Mouse (Mus musculus) neural tube, embryonic 11.5 days (tissue): ENCODE results near the gene E030018B13Rik. TPM values are rescaled to one million over a fixed set of nuclear protein-coding genes. Genes with fewer than 3 reads are reported as not detected.
A peak's percentile ranks its signal among the peaks of the same experiment; 100 is the strongest.

Source experiments
- ATAC-seq: fragments of 200-750 bp; cut with Nextera tagmentation; 2 replicates; pipeline ENCODE4 v1.8.0; 2017; ENCODE audit warnings: moderate number of reproducible peaks, mild to moderate bottlenecking, moderate TSS enrichment, moderate library complexity; ENCODE audit not compliant: insufficient read depth, low FRiP score, low TSS enrichment
- DNase-seq: peaks from one replicate; pipeline ENCODE4 v3.0.0-alpha.2; 2015; ENCODE audit warnings: low spot score
- H3K27ac ChIP-seq: fragments of 300-500 bp; sonication (generic); 2 replicates; pipeline ENCODE4 v1.5.1; 2014; ENCODE audit warnings: low read depth, mild to moderate bottlenecking, low read length
- H3K27me3 ChIP-seq: fragments of 300-500 bp; sonication (generic); 2 replicates; pipeline ENCODE4 v1.6.1; 2014; ENCODE audit warnings: mild to moderate bottlenecking, low read length, mixed read lengths; ENCODE audit not compliant: control insufficient read depth, insufficient read depth
- H3K36me3 ChIP-seq: fragments of 300-500 bp; sonication (generic); 2 replicates; pipeline ENCODE4 v1.6.1; 2014; ENCODE audit warnings: mild to moderate bottlenecking, low read length, moderate library complexity, mixed read lengths; ENCODE audit not compliant: control insufficient read depth, insufficient read depth
- H3K4me1 ChIP-seq: fragments of 300-500 bp; sonication (generic); 2 replicates; pipeline ENCODE4 v1.6.1; 2014; ENCODE audit warnings: low read length, mixed read lengths; ENCODE audit not compliant: control insufficient read depth, insufficient read depth
- H3K4me2 ChIP-seq: fragments of 300-500 bp; sonication (generic); 2 replicates; pipeline ENCODE4 v1.6.1; 2014; ENCODE audit warnings: low read depth, mild to moderate bottlenecking, moderate library complexity
- H3K4me3 ChIP-seq: fragments of 300-500 bp; sonication (generic); 2 replicates; pipeline ENCODE4 v1.5.1; 2014; ENCODE audit warnings: low read depth, low read length
- H3K9ac ChIP-seq: fragments of 300-500 bp; sonication (generic); 2 replicates; pipeline ENCODE4 v1.6.1; 2014; ENCODE audit warnings: mild to moderate bottlenecking, low read length
- H3K9me3 ChIP-seq: fragments of 300-500 bp; sonication (generic); 2 replicates; pipeline ENCODE4 v1.6.1; 2016; ENCODE audit warnings: low read length; ENCODE audit not compliant: control insufficient read depth
- WGBS: fragments of 180-500 bp; shearing (Covaris S2); extraction: QIAGEN DNeasy Blood & Tissue Kit; methylation state at CpG from one replicate; pipeline ENCODE4 v1.1.7; 2014; 5-methylcytosine and 5-hydroxymethylcytosine counted together
- polyA plus RNA-seq: library from polyadenylated mRNA; unstranded; fragments of >200 nt; fragmentation: Nextera tagmentation; extraction: Ambion mirVana; gene quantifications from 2 replicates; pipeline ENCODE4 v1.2.1, GENCODE M21; 2014

E030018B13Rik gene
- polyA plus RNA-seq, 1 experiment from 2014 or later, result not detected

DNA sequence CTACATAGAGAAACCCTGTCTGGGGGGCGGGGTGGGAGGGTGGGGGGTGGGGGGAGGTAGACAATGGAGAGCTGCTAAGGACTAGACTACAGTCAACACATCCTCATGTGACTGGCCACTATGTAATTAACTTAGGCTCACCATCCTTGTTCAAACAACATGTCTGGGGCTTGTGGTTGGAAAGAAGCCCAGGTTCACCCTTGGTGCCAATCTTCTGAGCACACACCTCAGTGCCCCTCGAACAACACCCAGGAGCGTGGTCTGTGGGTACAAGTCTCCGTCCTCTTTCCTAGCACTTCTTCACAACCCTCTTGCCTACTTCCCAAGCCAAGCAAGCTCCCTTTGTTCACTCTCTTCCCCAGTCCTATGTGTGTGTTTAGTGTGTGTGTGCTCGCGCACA, 10.5 kb downstream of the E030018B13Rik start:
- WGBS, result 94% methylated on average over 6 of the region's 6 CpGs
- H3K4me3 ChIP-seq, result no peak overlapping the region

DNA sequence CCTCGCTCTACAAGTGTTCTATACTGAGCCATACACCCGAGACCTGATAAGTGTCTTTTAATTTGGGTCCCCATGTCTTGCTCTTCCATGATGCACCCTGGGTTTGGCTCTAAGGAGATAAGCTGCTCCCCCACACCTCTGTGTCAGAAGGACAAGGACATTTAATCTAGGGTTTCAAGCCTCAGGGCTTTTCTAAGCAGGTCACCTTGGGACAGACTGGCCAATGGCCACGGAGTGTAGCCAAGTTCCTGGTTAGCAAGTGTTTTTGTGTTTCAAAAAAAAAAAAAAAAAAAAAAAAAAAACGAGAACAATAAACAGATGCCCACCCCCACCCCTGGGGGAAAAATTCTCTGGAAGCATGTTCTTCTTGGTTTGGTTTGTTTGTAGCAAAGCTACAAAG, 12.4 kb downstream of the E030018B13Rik start:
- Histone ChIP-seq H3K9me3 (no peaks in the 10 kb centered on the region), H3K27ac (no peak overlapping the region), H3K4me2 (no peak overlapping the region), H3K36me3 (no peaks in the 10 kb centered on the region), H3K27me3 (no peaks in the 10 kb centered on the region), H3K4me1 (peaks cover 4% of the 10 kb centered on the region), H3K4me3 (no peak overlapping the region), H3K9ac (no peak overlapping the region)
- no peak for DNase-seq
- WGBS, result 94% methylated on average over 4 of the region's 4 CpGs
- ATAC-seq, result no peak

More for the DNA sequence above, 10.5 kb downstream of the E030018B13Rik start:
- ATAC-seq, result 0 out of 2 replicates have a peak, but pooled peaks have one; percentile 20
- no peak overlapping the region for H3K27ac ChIP-seq
- H3K27me3 ChIP-seq, result no peaks in the 10 kb centered on the region
- H3K4me1 ChIP-seq, result peaks cover 4% of the 10 kb centered on the region
- no peaks in the 10 kb centered on the region for H3K9me3 ChIP-seq
- no peak for DNase-seq
- H3K36me3 ChIP-seq, result no peaks in the 10 kb centered on the region
- H3K4me2 ChIP-seq, result no peak overlapping the region
- no peak overlapping the region for H3K9ac ChIP-seq

DNA sequence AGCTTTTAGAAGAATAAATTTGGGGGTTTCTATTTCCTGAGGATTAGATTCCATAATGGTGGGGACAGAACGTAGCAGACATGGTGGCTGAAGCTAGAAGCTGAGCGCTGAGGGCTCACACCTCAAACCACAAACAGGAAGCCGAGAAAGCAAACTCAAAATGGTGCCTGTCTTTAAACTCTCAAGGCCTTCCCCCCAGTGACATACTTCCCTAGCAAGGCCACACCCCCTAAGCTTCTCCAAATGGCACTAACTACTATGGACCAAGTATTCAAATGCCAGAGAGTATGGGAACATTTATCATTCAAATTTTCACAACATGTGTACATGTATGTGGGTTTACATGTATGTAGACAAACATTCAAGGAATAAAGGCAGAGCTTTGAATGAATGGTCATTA, 13.5 kb downstream of the E030018B13Rik start:
- 95% methylated on average over 3 of the region's 3 CpGs for WGBS
- no peaks in the 10 kb centered on the region for H3K36me3 ChIP-seq
- no peaks in the 10 kb centered on the region for H3K9me3 ChIP-seq
- no peak overlapping the region for H3K4me2 ChIP-seq
- H3K4me3 ChIP-seq, result no peak overlapping the region
- peaks cover 9% of the 10 kb centered on the region for H3K4me1 ChIP-seq
- H3K9ac ChIP-seq, result no peak overlapping the region
- H3K27me3 ChIP-seq, result no peaks in the 10 kb centered on the region
- DNase-seq (no peak), ATAC-seq (no peak)
- no peak overlapping the region for H3K27ac ChIP-seq

DNA sequence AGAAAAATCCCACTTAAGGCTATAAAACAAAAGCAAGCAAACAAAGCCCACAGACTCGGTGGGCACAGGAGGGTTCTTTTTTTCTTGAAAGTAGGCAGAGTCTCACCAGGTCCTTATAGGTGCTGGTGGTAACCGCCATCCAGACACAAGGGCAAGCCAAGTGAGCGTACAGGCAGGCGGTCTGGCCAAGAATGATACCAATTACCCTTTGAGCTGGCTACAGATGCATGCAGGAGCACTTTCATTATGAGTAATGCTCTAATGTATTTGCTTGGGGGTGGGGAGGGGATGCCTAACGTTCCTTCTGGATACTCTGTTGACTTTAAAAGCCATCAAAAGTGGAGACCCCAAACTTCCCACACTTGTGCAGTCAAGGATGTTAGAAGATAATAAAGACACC, 14.1 kb downstream of the E030018B13Rik start:
- no peaks in the 10 kb centered on the region for H3K9me3 ChIP-seq
- WGBS, result 89% methylated on average over 5 of the region's 5 CpGs
- no peak overlapping the region for H3K9ac ChIP-seq
- DNase-seq (no peak), ATAC-seq (no peak)
- no peaks in the 10 kb centered on the region for H3K36me3 ChIP-seq
- H3K27me3 ChIP-seq, result no peaks in the 10 kb centered on the region
- H3K4me2 ChIP-seq, result no peak overlapping the region
- H3K4me3 ChIP-seq, result no peak overlapping the region
- H3K4me1 ChIP-seq, result peaks cover 9% of the 10 kb centered on the region
- H3K27ac ChIP-seq, result no peak overlapping the region

DNA sequence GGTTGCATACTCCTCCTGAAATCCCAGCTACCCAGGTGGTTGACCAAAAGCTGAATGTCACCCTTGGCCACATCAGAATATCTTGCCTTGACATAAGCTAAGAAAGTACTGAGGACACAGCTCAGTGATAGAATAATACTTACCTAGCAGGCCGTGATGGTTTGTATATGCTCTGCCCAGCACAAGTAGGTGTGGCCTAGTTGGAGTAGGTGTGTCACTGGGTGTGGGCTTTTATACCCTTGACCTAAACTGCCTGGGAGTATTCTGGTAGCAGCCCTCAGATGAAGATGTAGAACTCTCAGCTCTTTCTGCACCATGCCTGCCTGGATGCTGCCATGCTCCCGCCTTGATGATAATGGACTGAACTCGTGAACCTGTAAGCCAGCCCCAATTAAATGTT, 15.8 kb downstream of the E030018B13Rik start:
- Histone ChIP-seq H3K4me2 (no peak overlapping the region), H3K4me3 (no peak overlapping the region), H3K9ac (no peak overlapping the region), H3K27ac (no peak overlapping the region), H3K4me1 (peaks cover 12% of the 10 kb centered on the region), H3K9me3 (no peaks in the 10 kb centered on the region), H3K27me3 (no peaks in the 10 kb centered on the region), H3K36me3 (no peaks in the 10 kb centered on the region)
- DNase-seq (no peak), ATAC-seq (no peak)
- 90% methylated on average over 3 of the region's 3 CpGs for WGBS

DNA sequence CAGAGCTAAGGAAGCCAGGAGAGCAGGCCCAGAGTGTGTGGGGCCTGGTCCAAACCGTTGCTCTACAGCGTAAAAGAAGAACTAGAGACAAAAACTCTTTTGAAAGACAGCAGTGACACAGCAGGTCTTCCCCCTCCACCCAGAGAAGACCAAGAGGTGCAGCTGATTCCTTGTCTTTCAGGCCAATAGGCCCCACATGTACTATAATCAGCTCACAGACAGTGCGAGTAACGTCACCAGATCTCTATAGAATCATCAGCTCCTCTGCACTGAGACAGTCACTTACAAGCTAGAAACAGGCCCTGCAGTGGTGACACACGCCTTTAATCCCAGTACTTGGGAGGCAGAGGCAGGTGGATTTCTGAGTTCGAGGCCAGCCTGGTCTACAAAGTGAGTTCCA, 17.2 kb downstream of the E030018B13Rik start:
- WGBS, result 89% methylated on average over 6 of the region's 6 CpGs
- no peak for DNase-seq
- Histone ChIP-seq H3K4me2 (no peak overlapping the region), H3K4me1 (peaks cover 12% of the 10 kb centered on the region), H3K4me3 (no peak overlapping the region), H3K9me3 (no peaks in the 10 kb centered on the region), H3K9ac (no peak overlapping the region), H3K27ac (no peak overlapping the region), H3K36me3 (no peaks in the 10 kb centered on the region), H3K27me3 (no peaks in the 10 kb centered on the region)
- ATAC-seq, result no peak

DNA sequence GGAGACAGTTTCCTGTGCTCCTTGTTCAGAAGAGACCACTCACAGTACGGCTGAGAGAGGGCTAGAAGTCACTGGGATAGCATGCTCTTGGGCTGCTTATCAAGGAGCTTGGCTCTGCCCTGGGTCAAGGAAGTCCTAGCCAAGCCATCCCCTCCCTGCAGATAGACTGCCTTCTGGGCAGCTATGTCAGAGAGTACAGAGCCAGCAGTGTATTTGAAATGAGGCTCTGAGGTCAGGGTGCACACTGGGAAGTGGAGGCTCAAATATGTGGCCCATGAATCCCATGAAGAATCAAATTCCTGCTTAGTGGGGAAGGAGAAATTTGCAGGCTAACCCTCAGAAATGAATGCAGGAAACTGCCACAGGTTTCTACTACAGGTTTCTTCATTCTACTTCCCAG, 17.9 kb downstream of the E030018B13Rik start:
- no peak for DNase-seq
- H3K4me3 ChIP-seq, result no peak overlapping the region
- H3K9me3 ChIP-seq, result no peaks in the 10 kb centered on the region
- no peak for ATAC-seq
- H3K27ac ChIP-seq, result no peak overlapping the region
- H3K4me1 ChIP-seq, result peaks cover 12% of the 10 kb centered on the region
- H3K27me3 ChIP-seq, result no peaks in the 10 kb centered on the region
- H3K36me3 ChIP-seq, result no peaks in the 10 kb centered on the region
- H3K9ac ChIP-seq, result no peak overlapping the region
- WGBS, result 72% methylated on average over 1 of the region's 1 CpGs
- H3K4me2 ChIP-seq, result no peak overlapping the region

DNA sequence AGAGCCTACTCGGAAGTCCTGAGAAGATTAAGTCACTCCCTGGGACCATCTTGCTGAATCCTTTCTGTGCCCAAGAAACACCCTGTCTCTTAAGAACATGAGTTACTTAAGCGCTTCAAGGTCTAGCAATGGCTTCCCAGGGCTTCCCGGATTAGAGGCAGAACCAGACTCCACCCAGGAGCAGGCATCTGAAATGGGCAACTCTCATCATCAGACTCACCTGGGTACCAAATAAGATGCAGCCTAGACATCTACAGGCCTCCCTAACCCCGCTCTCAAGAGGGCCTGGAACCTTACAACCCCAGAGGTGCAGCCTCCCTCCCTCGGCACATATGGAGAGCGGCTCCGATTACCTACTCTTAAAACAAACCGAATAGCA, 19.1 kb downstream of the E030018B13Rik start:
- H3K4me1 ChIP-seq, result peaks cover 12% of the 10 kb centered on the region
- H3K27me3 ChIP-seq, result no peaks in the 10 kb centered on the region
- no peak overlapping the region for H3K9ac ChIP-seq
- ATAC-seq, result no peak
- no peaks in the 10 kb centered on the region for H3K9me3 ChIP-seq
- H3K27ac ChIP-seq, result no peak overlapping the region
- peak overlapping the region; percentile 94 for H3K4me2 ChIP-seq
- WGBS, result 24% methylated on average over 8 of the region's 8 CpGs
- H3K36me3 ChIP-seq, result no peaks in the 10 kb centered on the region
- peak overlapping the region; percentile 93 for H3K4me3 ChIP-seq
- DNase-seq, result no peak

DNA sequence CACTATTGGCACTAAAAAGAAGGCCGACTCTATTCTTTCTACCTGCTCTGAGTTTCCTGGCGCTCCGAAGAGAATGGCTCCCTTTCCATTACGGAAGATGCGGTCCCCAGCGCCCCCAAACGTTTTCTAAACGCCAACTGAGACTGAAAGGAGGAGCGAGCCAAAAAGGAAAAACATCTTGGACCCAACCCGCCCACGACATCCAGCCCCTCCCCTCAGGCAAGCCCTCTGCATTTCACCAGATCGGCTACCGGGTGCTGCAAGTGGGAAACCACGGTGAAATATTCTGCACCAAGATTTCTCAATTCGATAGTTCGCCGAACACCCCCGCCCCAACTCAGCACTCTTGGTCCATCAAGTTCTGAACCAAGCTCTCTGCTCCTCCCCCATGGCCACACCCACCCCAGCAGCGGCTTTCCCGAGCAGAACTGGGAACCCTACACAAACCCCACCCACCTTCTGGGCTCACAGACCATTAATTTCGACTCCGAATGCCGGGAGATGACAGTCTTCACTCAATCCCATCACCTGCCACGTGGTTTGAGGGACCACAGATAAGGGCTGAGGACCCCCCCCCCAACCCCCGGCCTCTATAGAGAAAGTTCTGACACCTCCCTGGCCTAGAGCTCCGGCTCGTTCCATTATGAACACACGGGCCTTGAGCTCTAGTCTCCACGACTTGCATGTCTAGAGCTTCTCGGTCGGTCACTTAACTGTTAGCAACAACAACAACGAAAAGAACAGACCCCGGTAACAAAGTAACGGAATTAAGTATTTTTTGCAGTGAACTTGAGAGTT, 19.7 kb downstream of the E030018B13Rik start:
- ATAC-seq (no peak), DNase-seq (peak; percentile 64)
- peak overlapping the region; percentile 94 for H3K4me2 ChIP-seq
- peak overlapping the region; percentile 92; the same call in 1 of the 2 replicates for H3K9ac ChIP-seq
- H3K27me3 ChIP-seq, result no peaks in the 10 kb centered on the region
- no peaks in the 10 kb centered on the region for H3K9me3 ChIP-seq
- H3K36me3 ChIP-seq, result no peaks in the 10 kb centered on the region
- H3K27ac ChIP-seq, result no peak overlapping the region
- WGBS, result under 1% methylated on average over 34 of the region's 34 CpGs
- peak overlapping the region; percentile 93 for H3K4me3 ChIP-seq
- H3K4me1 ChIP-seq, result peaks cover 12% of the 10 kb centered on the region
